Mouse (Mus musculus): ENCODE measurements at regions not wholly inside any gene's neighbourhood (a gene's known extent, or its start where the extent isn't known, plus 50 kb on each side); places are given as distances from the start of the nearest gene placed in this dataset.
A peak's percentile ranks its signal among the peaks of the same experiment; 100 is the strongest.

DNA sequence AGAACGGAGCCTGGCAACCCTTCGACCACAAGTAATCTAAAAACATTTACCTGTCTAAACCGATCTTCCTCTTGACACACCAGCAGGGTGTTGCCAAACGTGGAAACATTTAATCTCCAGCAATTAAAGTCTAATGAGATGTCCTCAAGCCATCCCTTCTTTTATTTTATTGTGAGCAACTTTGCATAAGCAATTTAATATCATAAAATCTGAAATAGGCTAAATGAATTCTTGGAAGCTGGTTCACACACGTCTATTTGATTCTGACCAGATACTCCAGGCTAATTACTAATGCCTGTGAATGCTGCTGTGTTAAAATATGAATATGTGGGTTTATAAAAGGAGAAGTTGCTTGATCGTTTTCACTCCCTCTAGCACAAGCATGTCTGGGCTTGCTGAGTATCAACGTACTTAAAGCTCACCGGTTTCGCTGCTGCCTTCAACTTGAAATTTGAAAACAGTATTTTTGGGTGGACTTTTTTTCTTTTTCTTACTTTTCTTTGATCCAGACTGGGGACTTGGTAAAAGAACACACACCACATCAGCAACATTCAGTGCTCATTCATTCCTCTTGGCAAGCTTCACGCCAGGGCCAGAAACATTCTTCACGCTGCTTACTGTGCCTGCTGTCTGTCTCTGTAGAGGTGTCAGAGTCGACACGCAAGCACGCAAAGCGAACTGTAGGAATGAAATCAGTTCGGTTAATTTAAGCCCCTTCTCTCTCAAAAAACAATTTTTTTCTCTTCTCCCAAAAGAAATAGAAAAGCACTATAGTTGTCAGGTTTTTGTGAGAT is 194.4 kb downstream of the Npr3 start:
- DNase-seq, result no peak

GRCm38 (mm10) chr15:11701246-11701645 is 205.8 kb downstream of the Npr3 start:
- no peak for DNase-seq

GRCm38 (mm10) chr15:11699929-11700328 is 207.2 kb downstream of the Npr3 start:
- no peak for DNase-seq

GRCm38 (mm10) chr15:11697060-11697459 is 210.0 kb downstream of the Npr3 start:
- DNase-seq, result no peak

GRCm38 (mm10) chr15:11693772-11694270 is 213.3 kb downstream of the Npr3 start:
- no peak for DNase-seq

DNA sequence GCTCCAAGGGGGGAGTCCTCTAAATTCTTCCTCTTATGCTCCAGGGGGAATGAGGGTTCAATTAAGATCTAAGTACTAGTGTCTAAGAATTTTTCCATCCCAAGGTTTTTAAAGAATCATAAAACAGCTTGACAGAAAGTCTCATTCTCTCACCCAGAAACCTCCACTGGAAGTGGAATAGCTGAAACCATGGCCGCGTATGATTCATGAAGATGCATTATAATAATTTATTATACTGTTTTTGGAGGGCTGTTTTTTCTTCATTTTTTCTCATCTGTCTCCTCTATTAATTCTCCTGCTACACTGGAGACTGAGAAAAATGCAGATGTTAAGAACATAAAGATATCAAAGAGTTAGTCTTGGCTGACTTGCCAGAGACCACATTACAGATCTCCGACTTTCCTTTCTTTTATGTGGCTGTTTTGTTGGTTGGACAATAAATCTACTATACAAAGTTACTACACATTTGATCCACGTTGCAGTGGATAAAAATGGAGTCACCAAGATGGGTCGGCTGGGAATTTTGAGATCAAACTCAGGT is 242.2 kb downstream of the Npr3 start:
- DNase-seq, result no peak

- no peak for DNase-seq
Observed at GRCm38 (mm10) chr15:11655168-11655567, 251.9 kb downstream of the Npr3 start.

DNA sequence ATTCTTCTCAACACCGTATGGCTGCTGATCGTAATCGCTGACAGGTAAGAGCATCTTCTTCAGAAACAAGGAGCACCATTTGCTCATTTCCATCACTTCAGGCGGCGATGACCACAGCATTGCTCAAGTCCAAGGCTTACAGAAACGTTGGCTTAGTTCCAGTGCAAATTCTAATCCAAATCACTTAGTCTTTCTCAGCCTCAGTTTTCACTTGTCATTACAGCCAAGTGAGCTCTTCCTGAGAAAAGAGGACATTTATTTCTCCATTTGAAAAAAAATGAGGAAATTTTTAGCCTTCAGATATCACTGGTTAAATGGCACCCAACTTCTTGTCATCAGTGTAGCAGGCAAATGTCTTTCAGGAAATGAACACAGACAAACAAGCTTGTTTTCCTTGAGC is 246.8 kb upstream of the Tars start:
- no peak for DNase-seq

DNA sequence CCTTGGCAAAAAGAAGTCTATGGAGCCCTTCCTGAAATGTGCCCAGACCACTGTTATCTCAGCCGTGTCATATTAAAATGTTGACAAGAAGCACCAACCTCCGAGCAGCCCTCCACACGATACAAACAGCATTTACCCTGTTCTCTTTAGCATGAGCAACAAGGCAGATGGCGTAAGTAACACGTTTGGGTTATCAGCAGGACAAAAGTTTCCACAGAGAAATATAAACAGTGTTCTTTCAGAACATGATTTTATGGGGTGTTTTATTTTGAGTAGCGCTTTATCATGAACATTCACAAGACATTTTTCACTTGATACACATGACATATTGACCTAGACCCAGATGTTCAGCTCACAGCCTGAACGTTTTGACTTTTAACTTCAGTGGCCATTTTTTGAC is 245.3 kb upstream of the Tars start:
- no peak for DNase-seq

DNA sequence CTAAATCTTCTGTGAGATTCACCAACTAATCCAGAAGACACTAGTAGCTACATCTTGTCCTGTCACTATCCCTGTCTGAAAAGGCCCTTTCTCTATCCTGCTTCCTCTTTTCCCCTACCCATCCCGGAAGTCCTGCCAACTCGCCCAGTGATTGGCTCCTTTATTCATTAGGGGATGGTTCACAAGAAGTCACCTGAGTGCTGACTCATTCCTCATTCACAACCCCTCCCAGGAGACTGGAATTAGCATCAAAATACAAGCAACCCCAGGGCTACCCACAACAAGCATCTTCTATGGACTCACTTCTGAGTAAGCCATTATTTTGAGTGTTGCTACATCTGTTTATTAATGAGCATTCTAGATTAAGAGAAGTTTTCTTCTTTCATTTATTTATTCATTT is 231.2 kb upstream of the Tars start:
- no peak for DNase-seq

DNA sequence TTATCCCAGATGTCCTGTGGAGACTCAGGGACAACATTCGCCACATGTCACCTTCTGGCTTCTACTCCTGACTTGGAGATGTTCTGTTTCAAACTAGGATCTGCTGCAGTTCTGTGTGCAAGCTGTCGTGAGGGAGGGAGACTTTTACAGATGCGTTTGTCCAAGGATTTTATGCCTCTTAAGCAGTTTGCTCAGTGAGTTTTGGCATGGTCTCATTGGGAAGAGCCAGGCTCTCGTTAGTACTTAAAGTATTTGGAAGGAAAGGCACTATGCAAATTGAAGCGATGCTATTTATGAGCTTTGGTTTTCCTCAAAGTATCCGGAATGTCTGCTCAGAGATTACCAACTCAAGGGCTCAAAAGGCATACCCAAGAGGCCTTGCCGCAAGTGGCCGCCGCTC is 227.0 kb upstream of the Tars start:
- no peak for DNase-seq

- no peak for DNase-seq
Observed at GRCm38 (mm10) chr15:11612416-11612815, 213.0 kb upstream of the Tars start.

GRCm38 (mm10) chr15:11610043-11610670 is 210.7 kb upstream of the Tars start:
- no peak for DNase-seq

- no peak for DNase-seq
Observed at GRCm38 (mm10) chr15:11607489-11607888, 208.0 kb upstream of the Tars start.

- no peak for DNase-seq
Observed at GRCm38 (mm10) chr15:11605677-11606076, 206.2 kb upstream of the Tars start.

GRCm38 (mm10) chr15:11597021-11597420 is 197.6 kb upstream of the Tars start:
- DNase-seq, result no peak

- no peak for DNase-seq
Observed at GRCm38 (mm10) chr15:11590542-11591116, 191.2 kb upstream of the Tars start.

GRCm38 (mm10) chr15:11589795-11590194 is 190.3 kb upstream of the Tars start:
- DNase-seq, result no peak

- no peak for DNase-seq
Observed at GRCm38 (mm10) chr15:11586384-11586783, 186.9 kb upstream of the Tars start.

- DNase-seq, result no peak
Observed at GRCm38 (mm10) chr15:11584155-11584554, 184.7 kb upstream of the Tars start.

DNA sequence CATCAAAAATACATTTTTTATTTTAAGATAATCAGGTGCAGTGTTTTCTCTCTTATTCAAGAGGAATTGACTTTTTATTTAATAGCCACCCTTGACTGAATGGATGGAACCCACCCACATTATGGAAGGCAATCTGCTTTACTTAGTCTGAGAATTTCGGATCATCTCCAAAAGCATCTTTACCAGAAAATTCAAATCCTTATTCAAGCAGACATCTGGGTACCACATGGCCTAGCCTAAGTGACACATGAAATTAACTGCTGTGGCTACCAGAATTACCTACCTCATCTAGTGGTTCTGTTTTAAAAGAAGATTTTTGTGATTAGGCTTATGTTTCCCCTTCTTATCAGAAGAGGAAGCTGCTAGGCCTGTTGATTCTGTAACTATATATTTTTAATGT is 178.9 kb upstream of the Tars start:
- no peak for DNase-seq

- no peak for DNase-seq
Observed at GRCm38 (mm10) chr15:11574359-11574758, 174.9 kb upstream of the Tars start.

DNA sequence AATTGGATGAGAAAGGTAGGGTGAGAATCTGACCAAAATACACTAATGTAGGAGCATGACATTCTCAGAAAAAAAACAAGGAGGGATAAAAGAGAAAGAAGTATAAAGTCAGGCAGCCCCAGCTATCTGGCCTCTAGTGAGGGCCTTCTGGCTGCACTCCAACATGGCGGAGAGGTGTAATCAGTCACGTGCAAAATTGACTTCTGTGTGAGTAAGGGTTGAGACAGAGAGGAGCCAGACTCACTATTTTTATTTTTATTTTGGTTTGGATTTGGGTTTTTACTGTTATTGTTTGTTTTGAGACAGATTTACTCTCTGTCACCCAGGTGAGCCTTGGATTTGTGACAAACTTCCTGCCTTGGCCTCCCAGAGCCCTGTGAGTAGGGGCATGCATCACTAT is 174.0 kb upstream of the Tars start:
- DNase-seq, result peak; percentile 5
